Mouse (Mus musculus): ENCODE data around the gene Hnf4a. TPM values are rescaled to one million over a fixed set of nuclear protein-coding genes. Genes with fewer than 3 reads are reported as not detected.

Gene Hnf4a
- polyA plus RNA-seq (2012; rRNA removed; ENCODE audit: low replicate concordance), result 0.09 TPM in 1 of 2 replicates, not detected in the other

DNA sequence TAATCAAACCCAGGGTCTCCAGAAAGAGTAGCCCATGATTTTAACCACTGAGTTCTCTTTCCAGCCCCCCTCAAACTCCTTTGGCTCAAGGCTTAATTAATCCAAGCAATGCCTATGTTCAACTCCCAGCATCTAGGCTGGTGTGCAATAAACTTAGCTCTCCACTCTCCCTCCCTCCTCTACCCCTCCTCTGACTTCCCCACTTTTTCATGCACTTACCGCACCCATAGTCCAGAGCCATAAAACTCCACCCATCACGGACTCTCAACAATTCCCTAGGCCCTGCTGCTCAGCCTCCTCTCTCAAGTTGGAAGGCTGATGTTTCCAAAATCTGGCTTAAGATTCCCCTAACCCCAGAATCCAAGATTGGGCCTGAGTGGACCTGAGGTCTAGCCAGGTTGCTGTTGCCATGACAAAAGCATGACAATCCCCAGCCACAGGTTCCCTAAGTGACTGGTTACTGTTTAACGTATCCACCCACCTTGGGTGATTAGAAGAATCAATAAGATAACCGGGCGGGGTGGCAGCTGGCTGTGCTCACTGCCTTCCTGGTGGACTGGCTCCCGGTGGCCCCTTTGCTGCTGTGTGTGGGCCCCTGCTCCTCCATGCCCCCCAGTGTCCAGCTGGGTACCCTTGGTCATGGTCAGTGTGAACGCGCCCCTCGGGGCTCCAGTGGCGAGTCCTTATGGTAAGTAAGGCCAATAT lies at the start of gene Hnf4a:
Gene Hnf4a (plus strand): TSS at position 509 of the 705 bp plus-strand sequence.

DNA sequence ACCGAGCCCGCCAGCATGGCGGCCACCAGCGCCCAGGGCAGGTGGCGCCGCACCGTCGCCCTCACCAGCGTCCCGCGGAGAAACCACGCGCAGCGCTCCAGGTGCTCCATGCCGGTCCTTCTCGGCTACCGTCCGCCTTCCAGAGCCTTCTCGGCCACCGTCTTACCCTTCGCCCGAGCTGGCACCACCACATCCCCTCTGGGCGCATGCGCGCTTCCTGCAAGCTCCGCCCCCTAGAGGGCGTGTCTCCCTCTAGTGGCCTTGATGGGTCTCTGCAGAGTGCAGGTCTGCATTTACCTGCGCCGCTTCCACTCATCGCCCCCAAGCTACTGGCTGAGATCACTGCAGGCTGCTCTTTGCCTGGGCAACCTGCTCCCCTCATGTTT lies 34.1 kb upstream of the Hnf4a start, which contains the start of gene Fitm2:
Gene Fitm2 (minus strand): TSS at position 164 of the 386 bp plus-strand sequence.

DNA sequence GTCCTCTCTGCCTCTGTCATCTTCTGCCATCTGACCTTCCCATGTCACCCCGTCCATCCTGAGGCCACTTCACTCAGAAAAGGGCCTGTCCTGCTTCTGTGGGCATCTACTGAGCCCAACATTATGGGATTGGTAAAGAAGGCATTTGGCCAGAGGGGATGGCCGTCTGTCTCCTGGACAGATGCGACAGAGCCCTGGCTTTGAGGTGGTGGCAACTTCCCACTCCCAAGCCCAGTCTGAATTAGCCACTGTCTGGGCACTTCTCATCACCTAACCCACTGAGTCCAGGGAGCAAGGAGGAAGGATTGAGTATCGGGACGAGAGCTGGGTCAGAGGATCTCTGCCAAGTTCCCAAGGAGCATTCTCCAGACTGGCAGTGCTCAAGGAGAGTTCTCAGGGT lies 14.6 kb upstream of the Hnf4a start, which contains the start of gene R3hdml:
Gene R3hdml (plus strand): TSS at position 301 of the 400 bp plus-strand sequence.

DNA sequence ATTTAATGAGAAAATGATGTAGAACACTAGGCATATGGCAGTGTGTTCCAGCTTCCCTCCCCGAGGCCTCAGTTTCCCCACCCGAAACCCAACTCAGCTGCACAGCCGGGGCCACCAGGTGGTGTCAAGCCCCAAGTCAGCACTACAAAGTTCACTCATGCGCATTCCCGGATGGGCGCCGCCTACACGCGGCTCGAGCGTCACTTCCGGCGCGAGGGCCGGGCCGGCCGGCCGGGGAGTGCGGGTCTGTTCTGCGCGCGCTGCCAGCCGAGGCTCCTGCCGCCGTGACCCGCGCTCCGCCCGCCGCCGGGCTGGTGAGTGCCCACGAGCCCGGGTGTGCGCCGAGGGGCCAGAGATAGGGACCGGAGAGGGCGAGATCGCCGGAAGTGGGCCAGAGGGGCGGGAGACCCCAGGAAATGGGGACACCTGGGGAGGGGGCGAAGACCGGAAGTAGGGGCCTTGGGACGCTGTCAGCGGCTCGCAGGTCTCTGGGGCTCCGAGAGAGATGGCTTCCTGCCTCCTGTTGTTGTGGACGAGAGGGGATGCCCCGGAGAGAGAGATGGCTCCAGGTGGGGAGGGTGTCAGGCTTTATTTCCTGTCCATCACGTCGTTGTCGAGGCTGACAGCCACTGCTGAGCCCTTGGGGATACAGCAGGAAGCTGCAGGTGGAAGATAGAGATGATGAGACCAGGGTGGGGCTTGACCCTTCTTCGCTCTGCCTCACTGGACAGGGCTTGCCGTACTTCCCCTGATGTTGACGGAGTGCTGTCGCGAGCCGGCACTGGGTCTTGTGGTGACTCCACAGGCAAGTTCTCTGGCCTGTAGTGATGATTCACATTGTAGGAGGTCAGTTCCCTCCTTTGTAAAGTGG lies 95.7 kb downstream of the Hnf4a start, which contains the start of gene Ttpal:
Gene Ttpal (plus strand): TSS at position 214 of the 871 bp plus-strand sequence.

Other genes with a start within 250 kb of the Hnf4a start
- 5.3 and 75.9 TPM in 2 replicates for gene Jph2, start 108.8 kb upstream of the Hnf4a start, polyA plus RNA-seq (2012; rRNA removed; ENCODE audit: low replicate concordance)
- 22.0 and 22.7 TPM in 2 replicates for gene Oser1, start 82.1 kb upstream of the Hnf4a start, polyA plus RNA-seq (2012; rRNA removed; ENCODE audit: low replicate concordance)
- 0.16 and 2.0 TPM in 2 replicates for gene Gdap1l1, start 68.3 kb upstream of the Hnf4a start, polyA plus RNA-seq (2012; rRNA removed; ENCODE audit: low replicate concordance)
- gene Fitm2, start 34.2 kb upstream of the Hnf4a start, polyA plus RNA-seq (2012; rRNA removed; ENCODE audit: low replicate concordance), result 46.6 and 74.4 TPM in 2 replicates
- gene R3hdml, start 14.5 kb upstream of the Hnf4a start, polyA plus RNA-seq (2012; rRNA removed; ENCODE audit: low replicate concordance), result not detected in 2 replicates
- gene Ttpal, start 95.5 kb downstream of the Hnf4a start, polyA plus RNA-seq (2012; rRNA removed; ENCODE audit: low replicate concordance), result 17.8 and 23.6 TPM in 2 replicates
- 294 and 371 TPM in 2 replicates for gene Serinc3, start 138.3 kb downstream of the Hnf4a start, polyA plus RNA-seq (2012; rRNA removed; ENCODE audit: low replicate concordance)
- gene Pkig, start 151.6 kb downstream of the Hnf4a start, polyA plus RNA-seq (2012; rRNA removed; ENCODE audit: low replicate concordance), result 67.4 and 85.8 TPM in 2 replicates
- 2.7 and 4.9 TPM in 2 replicates for gene Ada, start 243.4 kb downstream of the Hnf4a start, polyA plus RNA-seq (2012; rRNA removed; ENCODE audit: low replicate concordance)